Mouse (Mus musculus): Measurements from ENCODE around the gene Galnt14. TPM values are rescaled to one million over a fixed set of nuclear protein-coding genes. Genes with fewer than 3 reads are reported as not detected.

Galnt14 gene
- total RNA-seq, 2 experiments from 2014 or later: 0.14 TPM; not detected in 1

DNA sequence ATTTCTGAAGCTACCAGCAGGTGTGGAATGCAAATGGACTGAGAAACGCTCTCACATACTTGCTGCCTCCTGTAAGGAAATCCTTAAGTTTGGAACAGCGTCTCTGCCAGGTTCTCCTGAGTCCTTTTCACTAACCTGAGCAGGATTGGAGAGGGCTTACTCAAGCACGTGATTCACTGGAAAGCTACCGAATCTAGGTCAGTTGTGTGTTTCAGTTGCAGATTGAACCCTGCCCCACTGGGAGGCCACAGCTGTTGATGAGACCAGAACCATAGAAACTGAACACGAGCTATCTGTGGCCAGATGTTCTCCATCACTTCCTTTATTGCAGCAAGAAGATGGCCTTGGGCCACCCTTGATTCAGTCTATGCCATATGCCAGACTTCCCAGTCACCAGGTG, 38.3 kb downstream of the Galnt14 start:
- intact Hi-C loops (cut with DNase I; ENCODE audit: low total_unique reads): no loop called here
- no peak for DNase-seq

DNA sequence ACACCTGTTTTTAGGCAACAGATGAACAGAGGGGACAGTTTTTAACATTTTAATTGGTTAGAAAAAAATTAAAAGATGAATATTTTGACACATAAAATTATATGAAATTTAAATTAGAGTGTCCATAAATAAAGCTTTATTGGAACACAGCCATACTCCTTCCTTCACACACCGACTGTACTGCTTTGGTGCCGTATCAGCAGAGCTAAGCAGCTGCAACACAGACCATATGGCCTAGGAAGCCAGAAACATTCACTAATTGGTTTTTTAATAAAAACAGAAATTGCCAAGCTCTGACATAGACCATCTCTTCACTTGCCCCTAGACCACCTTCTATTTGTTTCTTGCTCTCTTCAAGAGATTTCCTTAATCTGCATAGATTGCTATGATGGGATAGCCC, 40.2 kb downstream of the Galnt14 start:
- DNase-seq: no peak
- intact Hi-C loops (cut with DNase I; ENCODE audit: low total_unique reads): no loop called here

DNA sequence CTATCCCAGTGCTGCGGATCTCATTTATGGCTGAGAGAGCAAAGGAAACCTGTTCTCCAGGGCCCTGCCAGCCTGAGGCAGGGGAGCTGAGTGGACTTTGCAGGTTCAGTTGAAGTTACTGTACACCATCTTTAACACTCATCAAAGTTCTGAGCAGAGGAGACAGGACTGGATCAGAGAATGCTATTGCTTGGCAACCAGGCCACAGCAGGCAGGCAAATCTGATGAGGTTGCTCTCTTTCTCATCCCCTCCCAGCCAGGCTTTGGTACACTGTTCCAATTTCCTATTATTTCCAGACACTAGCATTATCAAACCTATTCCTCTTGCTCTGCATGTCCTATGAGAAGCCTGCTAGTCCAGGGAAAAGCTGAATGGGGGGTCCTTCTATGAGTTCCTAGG, 41.3 kb downstream of the Galnt14 start:
- intact Hi-C loops (cut with DNase I; ENCODE audit: low total_unique reads): no loop called here
- DNase-seq: no peak

DNA sequence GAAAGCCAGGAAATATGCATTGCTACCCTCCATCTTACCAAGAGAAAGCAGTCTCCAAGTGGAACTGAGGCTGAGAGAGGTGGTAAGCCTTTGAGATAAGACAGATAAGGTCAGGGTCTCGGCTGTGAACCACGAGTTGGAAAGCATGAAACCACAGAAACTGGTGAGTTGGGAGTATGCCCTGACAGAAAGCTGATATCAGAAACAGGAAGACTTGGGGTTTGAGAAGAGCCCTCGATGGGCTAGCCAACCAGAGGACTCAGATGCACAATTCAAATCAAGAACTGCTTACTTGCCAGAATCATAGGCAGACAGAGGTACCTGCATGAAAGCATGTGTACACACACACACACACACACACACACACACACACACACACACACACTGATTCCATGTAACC, 47.0 kb downstream of the Galnt14 start:
- intact Hi-C loops (cut with DNase I; ENCODE audit: low total_unique reads): no loop called here
- no peak for DNase-seq

DNA sequence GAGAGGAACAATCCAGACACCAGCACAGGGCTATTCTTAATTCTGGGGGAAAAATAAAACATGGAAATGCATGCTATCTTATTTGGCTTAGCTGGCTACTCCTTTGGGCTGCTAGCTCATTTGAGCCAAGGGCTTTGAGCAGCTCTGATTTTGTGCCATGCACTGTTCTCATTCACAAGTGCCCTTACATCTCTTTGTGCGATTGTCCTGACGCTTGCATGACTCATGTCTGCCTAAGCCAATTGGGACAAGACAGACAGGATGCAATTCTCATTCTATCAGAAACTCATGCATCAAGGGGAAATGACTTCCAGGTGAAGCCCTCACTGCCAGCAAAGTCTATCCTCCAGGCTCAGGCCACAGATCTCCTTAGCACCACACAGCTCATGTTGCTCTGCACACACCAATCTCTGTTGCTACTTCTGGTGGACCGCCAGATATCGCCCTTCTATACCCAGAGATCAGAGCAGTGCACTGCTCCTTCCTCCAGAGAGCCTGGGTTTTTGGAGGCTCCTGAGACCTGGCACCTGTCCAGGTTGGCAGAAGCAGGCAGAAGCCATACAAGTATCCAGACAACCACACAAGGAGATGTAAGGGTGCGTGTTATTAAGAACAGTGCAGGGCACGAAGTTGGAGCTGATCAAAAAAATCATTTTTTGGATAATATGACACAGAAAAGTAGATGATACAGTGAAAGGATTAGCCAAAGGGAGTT, 51.4 kb downstream of the Galnt14 start:
- intact Hi-C loops (cut with DNase I; ENCODE audit: low total_unique reads): no loop called here

DNA sequence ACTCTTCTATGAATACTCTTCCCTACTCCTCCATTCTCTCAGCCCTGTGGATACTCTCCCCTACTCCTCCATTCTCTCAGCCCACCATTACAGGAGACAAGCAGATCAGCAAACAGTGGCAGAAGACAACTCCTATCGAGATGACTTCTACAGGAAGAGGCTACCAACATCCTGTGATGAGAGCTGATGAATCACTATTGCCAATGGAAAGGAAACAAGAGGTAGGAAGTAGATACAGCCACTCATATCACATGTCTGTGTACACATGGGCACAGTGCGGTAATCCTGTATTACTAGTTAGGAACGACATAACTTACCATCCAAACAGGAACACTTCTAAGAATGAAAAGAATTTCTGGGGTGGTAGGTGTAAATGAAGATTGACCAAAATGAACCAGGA, 53.9 kb downstream of the Galnt14 start:
- intact Hi-C loops (cut with DNase I; ENCODE audit: low total_unique reads): no loop called here

More for the DNA sequence above, 51.4 kb downstream of the Galnt14 start:
- no peak for DNase-seq

DNA sequence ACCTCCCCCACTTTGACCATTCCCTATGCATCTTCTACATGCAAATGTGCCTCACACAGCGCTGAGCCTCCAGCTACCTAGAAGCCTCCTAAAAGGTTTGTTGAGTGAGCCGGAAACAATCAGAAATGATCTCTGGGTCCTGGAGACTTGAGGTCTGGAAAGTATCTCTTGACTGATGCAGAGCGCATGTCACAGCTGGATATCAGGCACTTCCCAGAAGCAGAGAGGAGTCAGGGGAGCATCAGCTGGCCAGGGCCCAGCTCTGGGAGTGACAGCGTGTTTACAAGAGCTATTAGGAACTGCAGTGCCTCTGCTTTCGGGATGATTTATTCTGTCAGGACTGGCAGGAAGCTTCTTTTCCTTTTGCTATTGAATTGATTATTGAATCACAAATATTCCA, 56.0 kb downstream of the Galnt14 start:
- no peak for DNase-seq
- intact Hi-C loops (cut with DNase I; ENCODE audit: low total_unique reads): no loop called here

More for the DNA sequence above, 53.9 kb downstream of the Galnt14 start:
- no peak for DNase-seq

DNA sequence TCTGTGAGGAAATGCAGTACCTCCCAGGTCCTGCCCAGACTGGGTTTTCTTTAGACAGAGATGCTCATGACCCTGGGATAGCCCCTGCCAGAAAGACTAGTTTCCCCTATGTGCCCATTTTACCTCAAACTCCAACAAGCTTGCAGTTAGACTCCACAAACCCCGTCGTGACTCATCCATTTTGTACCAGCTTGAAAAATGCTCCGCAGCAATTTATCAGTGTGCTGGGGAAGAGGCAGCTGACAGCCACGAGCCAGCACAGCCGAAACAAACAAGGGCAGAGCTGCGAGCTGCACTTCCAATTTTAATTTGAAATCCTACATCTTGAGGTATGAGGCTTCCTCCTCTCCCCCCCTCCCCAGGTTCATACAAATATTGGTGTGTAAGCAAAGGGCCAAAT, 60.9 kb downstream of the Galnt14 start:
- DNase-seq: no peak
- intact Hi-C loops (cut with DNase I; ENCODE audit: low total_unique reads): no loop called here

DNA sequence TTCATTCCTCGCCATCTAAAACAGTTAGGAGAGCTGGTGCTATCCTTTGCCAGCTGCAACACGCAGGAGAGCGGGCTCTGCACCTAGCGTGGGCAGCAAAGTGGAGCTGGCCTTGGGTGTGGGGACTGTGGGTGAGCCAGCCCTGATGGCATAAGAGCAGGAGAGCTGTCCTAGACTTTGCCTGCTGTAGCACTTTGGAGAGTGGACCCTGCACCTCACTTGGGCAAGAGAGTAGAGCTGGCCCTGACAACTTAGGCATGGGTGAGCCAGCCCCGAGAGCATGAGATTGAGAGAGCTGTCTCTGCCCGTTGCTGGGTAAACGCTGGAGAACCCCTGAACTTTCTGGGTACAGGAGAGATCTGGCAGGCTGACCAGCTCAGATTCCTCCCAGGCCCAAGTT, 68.6 kb downstream of the Galnt14 start:
- intact Hi-C loops (cut with DNase I; ENCODE audit: low total_unique reads): no loop called here
- DNase-seq: no peak

DNA sequence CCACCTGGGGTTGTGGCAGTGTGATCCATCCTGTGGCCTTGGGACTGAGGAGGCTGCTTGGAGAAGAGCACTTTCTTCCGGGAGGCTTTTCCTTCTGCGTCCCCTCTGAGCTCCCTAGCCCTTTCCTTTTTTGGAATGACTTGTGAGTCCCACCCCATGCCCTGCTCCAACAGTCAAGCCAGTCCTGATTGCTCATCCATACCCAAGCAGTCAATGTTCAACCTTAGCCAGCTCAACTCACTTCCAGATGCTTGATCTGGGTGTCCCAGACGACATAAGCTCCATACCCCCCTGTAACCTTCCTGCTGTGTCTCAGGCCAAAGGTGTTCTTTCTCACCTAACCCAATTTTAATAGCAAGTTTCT, 70.2 kb downstream of the Galnt14 start:
- no peak for DNase-seq
- intact Hi-C loops (cut with DNase I; ENCODE audit: low total_unique reads): no loop called here

DNA sequence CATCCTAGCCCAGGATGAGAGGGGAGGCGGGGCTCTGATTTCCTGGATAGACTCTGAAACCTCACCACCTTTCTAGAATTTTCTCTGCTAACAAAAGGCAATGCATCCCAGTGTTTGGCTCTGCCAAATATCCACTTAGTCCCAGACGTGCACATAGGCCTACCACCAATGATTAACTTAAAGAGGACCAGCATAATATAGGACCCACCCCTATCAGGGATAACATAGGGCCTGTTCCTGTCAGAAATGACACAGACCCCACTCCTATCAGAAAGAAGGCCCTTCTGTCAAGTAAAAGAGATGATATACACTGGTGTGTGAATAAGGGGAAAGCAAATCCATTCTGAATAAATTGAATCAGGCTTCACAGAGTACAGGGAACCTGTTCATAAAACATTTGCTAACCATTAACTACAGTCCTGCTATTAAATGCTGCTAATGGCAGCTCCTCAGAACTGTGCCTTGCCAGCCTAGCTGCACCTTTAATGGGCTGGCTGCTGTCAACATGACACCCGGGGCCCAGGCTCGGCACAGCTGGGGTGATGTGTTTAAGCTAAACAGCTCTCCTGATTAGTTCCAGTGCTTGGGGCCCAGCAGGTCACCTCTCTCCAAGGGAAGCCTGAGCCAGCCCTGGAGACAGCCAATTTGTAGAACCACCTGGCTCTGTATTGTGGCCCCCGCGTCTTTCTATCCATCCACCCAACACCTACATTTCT, 70.7 kb downstream of the Galnt14 start:
- DNase-seq: no peak
- intact Hi-C loops (cut with DNase I; ENCODE audit: low total_unique reads): no loop called here

DNA sequence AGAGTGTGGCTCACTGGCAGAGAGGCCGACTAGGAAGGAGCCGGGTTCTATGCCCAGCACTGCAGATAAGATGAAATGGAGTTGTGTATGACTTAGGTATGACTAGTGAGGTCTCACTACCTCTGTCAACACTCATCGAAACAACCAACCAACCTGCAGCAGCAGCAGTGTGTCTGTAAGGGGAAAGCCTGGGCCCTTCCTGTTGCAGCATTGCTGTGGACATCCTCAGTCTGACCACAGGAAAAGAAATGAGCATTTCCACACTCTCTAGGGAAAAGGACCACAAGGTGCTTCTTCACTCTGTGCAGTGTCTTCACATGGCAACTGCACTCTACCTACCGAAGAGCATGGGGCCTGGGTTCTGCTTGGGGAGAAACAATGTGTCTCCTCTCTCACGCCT, 73.3 kb downstream of the Galnt14 start:
- no peak for DNase-seq

DNA sequence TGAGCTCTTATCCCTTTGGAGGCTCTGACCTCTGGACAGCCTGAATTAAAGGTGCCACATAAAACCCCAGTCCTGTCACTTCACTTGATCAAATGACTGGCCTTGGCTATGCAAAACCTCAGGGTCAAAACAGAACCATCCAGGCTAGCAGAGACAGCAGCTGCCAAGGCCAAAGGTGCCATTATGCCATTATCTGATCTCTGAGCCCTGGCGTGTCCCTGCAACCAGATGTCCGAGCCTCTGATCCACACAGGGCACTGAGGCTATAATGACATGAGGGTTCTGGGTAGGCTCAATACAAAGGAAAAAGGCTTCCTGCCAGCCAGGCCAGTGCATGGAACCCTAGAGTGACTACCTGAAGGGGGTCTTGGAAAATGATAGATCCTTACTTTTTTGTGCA, 75.4 kb downstream of the Galnt14 start:
- intact Hi-C loops (cut with DNase I; ENCODE audit: low total_unique reads): no loop called here
- no peak for DNase-seq

More for the DNA sequence above, 73.3 kb downstream of the Galnt14 start:
- intact Hi-C loops (cut with DNase I; ENCODE audit: low total_unique reads): no loop called here

DNA sequence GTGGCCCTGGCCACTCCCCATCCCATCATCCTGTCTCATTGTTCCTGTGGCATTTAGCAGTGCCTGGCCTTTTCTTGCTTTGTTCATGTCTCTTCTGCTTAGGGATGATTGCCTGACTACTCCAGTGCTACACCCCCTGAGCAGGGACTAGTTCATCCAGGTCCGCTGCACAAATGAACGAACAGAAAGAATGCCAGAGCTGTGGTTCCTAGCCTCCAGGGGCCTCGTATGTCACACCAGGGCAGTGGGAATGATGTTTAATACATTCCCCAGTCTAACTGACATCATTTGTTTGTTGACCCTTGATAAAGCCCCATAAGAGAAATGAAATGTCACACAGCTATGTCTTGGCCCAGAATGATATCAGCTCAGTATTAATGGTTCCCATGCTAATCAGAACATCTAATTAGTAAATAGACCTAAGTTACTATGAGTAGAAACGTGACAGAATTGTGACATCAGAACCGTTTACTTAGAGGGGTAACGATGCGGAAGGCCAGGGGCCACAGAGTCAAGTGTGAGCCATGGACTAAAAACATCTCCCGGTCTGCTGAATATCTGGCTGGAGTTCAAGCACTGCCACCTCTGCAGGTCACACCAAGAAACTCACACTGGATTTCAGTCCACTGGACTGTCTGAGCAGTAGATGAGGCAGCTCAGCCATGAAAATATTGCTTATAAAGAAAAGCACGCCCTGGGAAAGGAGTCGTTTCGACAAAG, 76.1 kb downstream of the Galnt14 start:
- DNase-seq: no peak
- intact Hi-C loops (cut with DNase I; ENCODE audit: low total_unique reads): no loop called here

DNA sequence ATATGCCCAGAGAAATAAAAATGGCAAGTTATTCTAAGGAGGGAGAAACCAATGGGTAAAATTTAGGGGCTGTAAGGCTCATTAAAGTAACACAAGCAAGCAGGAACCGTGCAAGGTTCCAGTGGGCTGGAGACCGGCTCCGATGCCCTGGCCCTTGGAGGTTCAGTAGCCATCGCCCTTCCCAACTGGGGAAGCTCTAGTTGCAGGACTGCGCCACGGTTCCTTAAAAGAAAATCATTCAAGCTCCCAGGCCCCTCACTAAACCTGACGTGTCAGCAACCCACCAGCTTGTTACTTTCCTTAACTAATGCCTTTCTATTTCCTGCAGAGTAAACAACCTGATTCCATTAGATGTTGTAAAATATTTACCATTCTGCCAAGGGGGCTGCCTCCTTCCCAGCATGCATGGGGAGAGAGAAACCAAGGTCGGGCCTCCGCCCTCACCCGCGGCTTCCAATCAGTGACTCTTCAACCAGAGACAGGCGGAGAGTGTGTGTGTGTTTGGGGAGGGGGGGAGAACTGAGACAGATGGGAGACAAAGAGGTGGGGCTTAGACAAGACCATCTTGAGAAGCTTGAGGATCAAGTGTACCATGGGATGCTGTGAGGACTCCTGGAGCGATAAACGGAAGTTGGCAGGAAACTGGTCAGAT, 81.9 kb downstream of the Galnt14 start:
- DNase-seq: no peak
- intact Hi-C loops (cut with DNase I; ENCODE audit: low total_unique reads): no loop called here

DNA sequence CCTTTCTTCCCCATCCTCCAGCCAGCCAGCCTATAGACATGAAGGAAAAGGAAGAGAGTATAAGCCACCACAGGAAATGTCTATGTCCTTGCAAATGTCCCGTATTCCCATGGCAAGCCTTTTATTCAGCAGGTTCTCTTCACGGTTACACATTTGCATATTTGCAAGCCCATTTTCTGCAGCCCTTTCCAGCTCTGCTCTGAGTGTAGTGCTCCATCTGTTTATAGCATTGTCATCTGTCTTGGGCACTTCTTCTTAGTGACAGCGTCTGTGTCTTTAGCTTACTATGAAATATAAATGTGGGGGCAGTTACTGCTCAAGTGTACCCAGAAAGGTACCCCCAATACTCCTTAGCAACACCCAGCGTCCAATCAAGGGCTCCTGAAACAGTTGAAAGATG, 83.3 kb downstream of the Galnt14 start:
- no peak for DNase-seq
- intact Hi-C loops (cut with DNase I; ENCODE audit: low total_unique reads): no loop called here

DNA sequence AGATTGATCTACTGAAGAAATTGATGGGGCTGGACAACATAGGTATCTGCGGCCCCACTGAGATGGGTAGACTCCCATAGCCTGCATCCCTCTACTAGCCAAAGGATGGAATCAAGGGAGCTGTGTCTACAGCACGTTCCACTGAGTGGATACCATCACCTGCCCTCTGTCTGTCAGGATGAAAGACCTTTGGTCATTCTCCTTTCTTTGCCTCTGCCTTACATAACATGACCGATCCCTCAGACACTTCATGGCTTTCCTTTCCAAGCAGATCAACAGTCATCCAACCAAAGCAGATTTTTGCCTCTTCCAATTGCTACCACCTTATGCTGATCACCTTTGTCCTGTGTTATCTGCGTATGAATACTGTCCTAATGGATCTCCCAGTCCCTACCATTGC, 90.2 kb downstream of the Galnt14 start:
- intact Hi-C loops (cut with DNase I; ENCODE audit: low total_unique reads): no loop called here
- no peak for DNase-seq

DNA sequence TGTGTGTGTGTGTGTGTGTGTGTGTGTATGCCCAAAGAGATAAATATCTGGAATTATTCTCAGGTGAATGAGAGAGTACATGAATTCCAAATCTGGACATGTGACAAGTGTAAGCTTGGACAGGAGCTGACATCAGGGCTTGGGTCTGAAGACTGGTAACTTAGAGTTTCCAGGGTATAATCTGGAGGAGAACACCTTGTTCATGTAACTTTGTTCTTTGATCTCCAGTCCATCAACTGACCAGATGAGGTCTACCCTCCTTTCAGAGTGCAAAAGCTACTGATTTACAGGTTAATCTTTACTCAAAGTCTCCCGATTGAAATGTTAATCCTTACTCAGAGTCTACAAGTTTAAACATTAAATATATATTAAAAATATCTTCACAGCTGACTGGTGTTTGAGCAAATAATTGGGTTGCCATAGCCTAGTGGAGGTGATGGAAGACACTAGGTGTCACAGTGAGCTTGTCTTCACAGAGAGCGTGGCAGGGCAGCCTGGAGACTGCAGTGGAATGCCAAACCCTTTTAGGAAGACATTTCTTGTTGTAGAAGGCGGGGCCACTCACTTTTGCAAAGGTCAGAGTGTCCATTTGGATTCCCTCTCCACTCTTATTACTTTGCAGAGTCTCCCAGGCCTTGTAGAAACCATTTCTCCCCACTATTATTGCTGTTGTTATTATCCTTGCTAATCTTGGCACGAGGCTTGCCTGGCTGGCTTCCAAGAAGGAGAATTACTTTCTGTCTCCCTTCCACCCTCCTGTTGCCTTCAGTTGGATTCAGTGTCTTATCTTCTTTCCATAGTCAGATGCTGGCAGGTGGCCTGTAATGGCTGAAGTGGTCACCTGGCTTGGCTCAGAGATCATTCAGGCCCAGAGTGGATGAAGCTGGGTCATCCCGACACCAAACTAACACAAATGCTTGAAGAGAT, 107.4 kb downstream of the Galnt14 start:
- no peak for DNase-seq
- intact Hi-C loops (cut with DNase I; ENCODE audit: low total_unique reads): no loop called here

DNA sequence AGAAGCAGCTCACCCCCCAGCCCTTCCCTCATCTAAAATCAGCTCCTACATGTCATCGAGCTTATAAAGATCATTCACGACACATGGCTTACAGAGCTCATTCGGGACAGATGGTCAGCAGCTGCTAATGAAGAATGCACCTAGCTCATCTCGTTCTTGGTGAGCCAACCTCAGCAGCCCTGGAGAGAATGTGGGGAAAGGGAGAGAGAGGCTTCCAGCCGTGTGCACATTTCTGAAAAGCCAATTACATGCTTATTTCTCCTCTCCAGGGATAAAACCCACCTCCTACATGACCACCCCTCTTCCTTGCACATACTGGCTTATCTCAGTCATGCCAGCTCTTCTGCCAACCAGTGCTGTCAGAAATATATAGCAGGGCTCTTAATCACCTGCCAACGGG, 110.3 kb downstream of the Galnt14 start:
- no peak for DNase-seq
- intact Hi-C loops (cut with DNase I; ENCODE audit: low total_unique reads): no loop called here
